Mouse (Mus musculus): ENCODE measurements at regions not wholly inside any gene's neighbourhood (a gene's known extent, or its start where the extent isn't known, plus 50 kb on each side); places are given as distances from the start of the nearest gene placed in this dataset.

- DNase-seq (ENCODE audit: low spot score) (no peak), ATAC-seq (ENCODE audit: low FRiP score) (no peak)
- WGBS = 84% methylated on average over 8 of the region's 8 CpGs
- H3K4me1 ChIP-seq (replicated peaks; ENCODE audit: control insufficient read depth, insufficient read depth, low read length) = no peaks in the 10 kb centered on the region
- H3K27ac ChIP-seq (ENCODE audit: low read depth, low read length) = no peak overlapping the region
- no peak overlapping the region for H3K4me3 ChIP-seq (ENCODE audit: low read depth, low read length)
- H3K36me3 ChIP-seq (ENCODE audit: control insufficient read depth, insufficient read depth, low read length) = no peaks in the 10 kb centered on the region
- H3K9me3 ChIP-seq (ENCODE audit: control insufficient read depth, low read length) = no peaks in the 10 kb centered on the region
- H3K9ac ChIP-seq (ENCODE audit: low read depth, low read length) = no peak overlapping the region
- no peak overlapping the region for H3K4me2 ChIP-seq (replicated peaks; ENCODE audit: low read depth, low read length)
- no peaks in the 10 kb centered on the region for H3K27me3 ChIP-seq (ENCODE audit: control insufficient read depth, insufficient read depth, low read length)
Observed at GRCm38 (mm10) chr15:97519919-97520345, 185.7 kb downstream of the Rpap3 start.

- H3K27ac ChIP-seq (ENCODE audit: low read depth, low read length) = peak overlapping the region; percentile 6; the same call in 1 of the 2 replicates
- H3K4me2 ChIP-seq (replicated peaks; ENCODE audit: low read depth, low read length) = no peak overlapping the region
- no peak overlapping the region for H3K4me3 ChIP-seq (ENCODE audit: low read depth, low read length)
- ATAC-seq (ENCODE audit: low FRiP score) (peak; percentile 68), DNase-seq (ENCODE audit: low spot score) (peak; percentile 39)
- H3K9ac ChIP-seq (ENCODE audit: low read depth, low read length) = no peak overlapping the region
- WGBS = 44% methylated on average over 10 of the region's 10 CpGs
- no peaks in the 10 kb centered on the region for H3K9me3 ChIP-seq (ENCODE audit: control insufficient read depth, low read length)
- no peaks in the 10 kb centered on the region for H3K4me1 ChIP-seq (replicated peaks; ENCODE audit: control insufficient read depth, insufficient read depth, low read length)
- no peaks in the 10 kb centered on the region for H3K27me3 ChIP-seq (ENCODE audit: control insufficient read depth, insufficient read depth, low read length)
- no peaks in the 10 kb centered on the region for H3K36me3 ChIP-seq (ENCODE audit: control insufficient read depth, insufficient read depth, low read length)
Observed at GRCm38 (mm10) chr15:97517926-97518325, 187.7 kb downstream of the Rpap3 start.

- Histone ChIP-seq H3K27ac (ENCODE audit: low read depth, low read length) (peak overlapping the region; percentile 6; the same call in 1 of the 2 replicates), H3K4me3 (ENCODE audit: low read depth, low read length) (no peak overlapping the region), H3K27me3 (ENCODE audit: control insufficient read depth, insufficient read depth, low read length) (no peaks in the 10 kb centered on the region), H3K9me3 (ENCODE audit: control insufficient read depth, low read length) (no peaks in the 10 kb centered on the region), H3K36me3 (ENCODE audit: control insufficient read depth, insufficient read depth, low read length) (no peaks in the 10 kb centered on the region), H3K4me2 (replicated peaks; ENCODE audit: low read depth, low read length) (no peak overlapping the region), H3K4me1 (replicated peaks; ENCODE audit: control insufficient read depth, insufficient read depth, low read length) (no peaks in the 10 kb centered on the region), H3K9ac (ENCODE audit: low read depth, low read length) (no peak overlapping the region)
- DNase-seq (ENCODE audit: low spot score) (no peak), ATAC-seq (ENCODE audit: low FRiP score) (no peak)
- WGBS = 91% methylated on average over 11 of the region's 11 CpGs
Observed at GRCm38 (mm10) chr15:97517188-97517587, 188.4 kb downstream of the Rpap3 start.

GRCm38 (mm10) chr15:97515773-97516172 lies 189.9 kb downstream of the Rpap3 start:
- no peak for ATAC-seq (ENCODE audit: low FRiP score)
- no peaks in the 10 kb centered on the region for H3K27me3 ChIP-seq (ENCODE audit: control insufficient read depth, insufficient read depth, low read length)
- WGBS = 86% methylated on average over 4 of the region's 4 CpGs

GRCm38 (mm10) chr15:97507656-97508306 lies 197.8 kb downstream of the Rpap3 start:
- DNase-seq (ENCODE audit: low spot score) = no peak
- H3K36me3 ChIP-seq (ENCODE audit: control insufficient read depth, insufficient read depth, low read length) = no peaks in the 10 kb centered on the region
- no peak for ATAC-seq (ENCODE audit: low FRiP score)
- H3K27me3 ChIP-seq (ENCODE audit: control insufficient read depth, insufficient read depth, low read length) = no peaks in the 10 kb centered on the region
- 90% methylated on average over 16 of the region's 16 CpGs for WGBS
- H3K4me3 ChIP-seq (ENCODE audit: low read depth, low read length) = no peak overlapping the region
- H3K9ac ChIP-seq (ENCODE audit: low read depth, low read length) = no peak overlapping the region
- H3K27ac ChIP-seq (ENCODE audit: low read depth, low read length) = no peak overlapping the region
- H3K4me2 ChIP-seq (replicated peaks; ENCODE audit: low read depth, low read length) = no peak overlapping the region
- H3K4me1 ChIP-seq (replicated peaks; ENCODE audit: control insufficient read depth, insufficient read depth, low read length) = no peaks in the 10 kb centered on the region
- no peaks in the 10 kb centered on the region for H3K9me3 ChIP-seq (ENCODE audit: control insufficient read depth, low read length)

More at GRCm38 (mm10) chr15:97515773-97516172, 189.9 kb downstream of the Rpap3 start:
- Histone ChIP-seq H3K9ac (ENCODE audit: low read depth, low read length) (no peak overlapping the region), H3K27ac (ENCODE audit: low read depth, low read length) (no peak overlapping the region), H3K4me3 (ENCODE audit: low read depth, low read length) (no peak overlapping the region), H3K4me2 (replicated peaks; ENCODE audit: low read depth, low read length) (no peak overlapping the region), H3K9me3 (ENCODE audit: control insufficient read depth, low read length) (no peaks in the 10 kb centered on the region), H3K4me1 (replicated peaks; ENCODE audit: control insufficient read depth, insufficient read depth, low read length) (no peaks in the 10 kb centered on the region), H3K36me3 (ENCODE audit: control insufficient read depth, insufficient read depth, low read length) (no peaks in the 10 kb centered on the region)
- no peak for DNase-seq (ENCODE audit: low spot score)

- no peak for DNase-seq (ENCODE audit: low spot score)
- H3K36me3 ChIP-seq (ENCODE audit: control insufficient read depth, insufficient read depth, low read length) = no peaks in the 10 kb centered on the region
- no peak overlapping the region for H3K4me2 ChIP-seq (replicated peaks; ENCODE audit: low read depth, low read length)
- no peak overlapping the region for H3K27ac ChIP-seq (ENCODE audit: low read depth, low read length)
- H3K27me3 ChIP-seq (ENCODE audit: control insufficient read depth, insufficient read depth, low read length) = no peaks in the 10 kb centered on the region
- no peaks in the 10 kb centered on the region for H3K4me1 ChIP-seq (replicated peaks; ENCODE audit: control insufficient read depth, insufficient read depth, low read length)
- no peaks in the 10 kb centered on the region for H3K9me3 ChIP-seq (ENCODE audit: control insufficient read depth, low read length)
- H3K9ac ChIP-seq (ENCODE audit: low read depth, low read length) = no peak overlapping the region
- 94% methylated on average over 11 of the region's 11 CpGs for WGBS
- no peak for ATAC-seq (ENCODE audit: low FRiP score)
- H3K4me3 ChIP-seq (ENCODE audit: low read depth, low read length) = no peak overlapping the region
Observed at GRCm38 (mm10) chr15:97507176-97507575, 198.4 kb downstream of the Rpap3 start.

GRCm38 (mm10) chr15:97505715-97506114 lies 199.9 kb downstream of the Rpap3 start:
- no peak for ATAC-seq (ENCODE audit: low FRiP score)
- WGBS = 90% methylated on average over 11 of the region's 11 CpGs
- Histone ChIP-seq H3K27ac (ENCODE audit: low read depth, low read length) (no peak overlapping the region), H3K4me2 (replicated peaks; ENCODE audit: low read depth, low read length) (no peak overlapping the region), H3K4me3 (ENCODE audit: low read depth, low read length) (no peak overlapping the region), H3K36me3 (ENCODE audit: control insufficient read depth, insufficient read depth, low read length) (no peaks in the 10 kb centered on the region), H3K9me3 (ENCODE audit: control insufficient read depth, low read length) (no peaks in the 10 kb centered on the region), H3K4me1 (replicated peaks; ENCODE audit: control insufficient read depth, insufficient read depth, low read length) (no peaks in the 10 kb centered on the region), H3K9ac (ENCODE audit: low read depth, low read length) (no peak overlapping the region), H3K27me3 (ENCODE audit: control insufficient read depth, insufficient read depth, low read length) (no peaks in the 10 kb centered on the region)
- no peak for DNase-seq (ENCODE audit: low spot score)

GRCm38 (mm10) chr15:97504325-97504724 lies 201.3 kb downstream of the Rpap3 start:
- H3K4me3 ChIP-seq (ENCODE audit: low read depth, low read length) = no peak overlapping the region
- no peaks in the 10 kb centered on the region for H3K27me3 ChIP-seq (ENCODE audit: control insufficient read depth, insufficient read depth, low read length)
- WGBS = 85% methylated on average over 1 of the region's 1 CpGs
- H3K9ac ChIP-seq (ENCODE audit: low read depth, low read length) = no peak overlapping the region
- H3K27ac ChIP-seq (ENCODE audit: low read depth, low read length) = no peak overlapping the region
- DNase-seq (ENCODE audit: low spot score) (no peak), ATAC-seq (ENCODE audit: low FRiP score) (no peak)
- H3K36me3 ChIP-seq (ENCODE audit: control insufficient read depth, insufficient read depth, low read length) = no peaks in the 10 kb centered on the region
- no peaks in the 10 kb centered on the region for H3K4me1 ChIP-seq (replicated peaks; ENCODE audit: control insufficient read depth, insufficient read depth, low read length)
- H3K9me3 ChIP-seq (ENCODE audit: control insufficient read depth, low read length) = no peaks in the 10 kb centered on the region
- no peak overlapping the region for H3K4me2 ChIP-seq (replicated peaks; ENCODE audit: low read depth, low read length)

- no peak for DNase-seq (ENCODE audit: low spot score)
- Histone ChIP-seq H3K9ac (ENCODE audit: low read depth, low read length) (no peak overlapping the region), H3K4me2 (replicated peaks; ENCODE audit: low read depth, low read length) (no peak overlapping the region), H3K36me3 (ENCODE audit: control insufficient read depth, insufficient read depth, low read length) (no peaks in the 10 kb centered on the region), H3K27me3 (ENCODE audit: control insufficient read depth, insufficient read depth, low read length) (no peaks in the 10 kb centered on the region), H3K4me1 (replicated peaks; ENCODE audit: control insufficient read depth, insufficient read depth, low read length) (no peaks in the 10 kb centered on the region), H3K4me3 (ENCODE audit: low read depth, low read length) (no peak overlapping the region), H3K9me3 (ENCODE audit: control insufficient read depth, low read length) (no peaks in the 10 kb centered on the region), H3K27ac (ENCODE audit: low read depth, low read length) (no peak overlapping the region)
- 86% methylated on average over 7 of the region's 7 CpGs for WGBS
- ATAC-seq (ENCODE audit: low FRiP score) = no peak
Observed at GRCm38 (mm10) chr15:97502056-97502455, 203.6 kb downstream of the Rpap3 start.
